Mouse (Mus musculus) midbrain, embryonic 16.5 days (tissue): ENCODE results near the gene Ccdc96. TPM values are rescaled to one million over a fixed set of nuclear protein-coding genes. Genes with fewer than 3 reads are reported as not detected.

Experiments used
- ATAC-seq: fragments of 200-750 bp; cut with Nextera tagmentation; 2 replicates; pipeline ENCODE4 v1.8.0; 2017; ENCODE audit warnings: moderate TSS enrichment
- H3K27ac ChIP-seq: fragments of 300-500 bp; sonication (generic); 2 replicates; pipeline ENCODE4 v1.5.1; 2014; ENCODE audit warnings: mild to moderate bottlenecking, low read length, mixed read lengths
- H3K27me3 ChIP-seq: fragments of 300-500 bp; sonication (generic); 2 replicates; pipeline ENCODE4 v1.6.1; 2014; ENCODE audit warnings: low read depth, low read length, mixed read lengths; ENCODE audit not compliant: control insufficient read depth, insufficient read depth
- H3K36me3 ChIP-seq: fragments of 300-500 bp; sonication (generic); 2 replicates; pipeline ENCODE4 v1.6.1; 2014; ENCODE audit warnings: mild to moderate bottlenecking, low read length, moderate library complexity, mixed read lengths; ENCODE audit not compliant: control insufficient read depth, insufficient read depth
- H3K4me1 ChIP-seq: fragments of 300-500 bp; sonication (generic); 2 replicates; pipeline ENCODE4 v1.6.1; 2014; ENCODE audit warnings: mild to moderate bottlenecking, low read length, mixed read lengths; ENCODE audit not compliant: control insufficient read depth, insufficient read depth
- H3K4me2 ChIP-seq: fragments of 300-500 bp; sonication (generic); 2 replicates; pipeline ENCODE4 v1.6.1; 2014; ENCODE audit warnings: mild to moderate bottlenecking, low read length, mixed read lengths
- H3K4me3 ChIP-seq: fragments of 300-500 bp; sonication (generic); 2 replicates; pipeline ENCODE4 v1.5.1; 2014; ENCODE audit warnings: low read depth, mild to moderate bottlenecking, low read length, moderate library complexity, mixed read lengths
- H3K9ac ChIP-seq: fragments of 300-500 bp; sonication (generic); 2 replicates; pipeline ENCODE4 v1.6.1; 2014; ENCODE audit warnings: low read depth, low read length, mixed read lengths
- H3K9me3 ChIP-seq: fragments of 300-500 bp; sonication (generic); replicated peaks from 2 replicates; pipeline ENCODE4 v1.6.1; 2014; ENCODE audit warnings: mild to moderate bottlenecking, low read length, mixed read lengths; ENCODE audit not compliant: control insufficient read depth, poor library complexity, severe bottlenecking
- WGBS: fragments of 180-500 bp; shearing (Covaris S2); extraction: QIAGEN DNeasy Blood & Tissue Kit; methylation state at CpG from one replicate; pipeline ENCODE4 v1.1.7; 2014; 5-methylcytosine and 5-hydroxymethylcytosine counted together
- polyA plus RNA-seq: library from polyadenylated mRNA; unstranded; fragments of >200 nt; fragmentation: Nextera tagmentation; extraction: Ambion mirVana; gene quantifications from 2 replicates; pipeline ENCODE4 v1.2.1, GENCODE M21; 2015

Ccdc96 gene
- polyA plus RNA-seq, 1 experiment from 2014 or later: 3.8 TPM

DNA sequence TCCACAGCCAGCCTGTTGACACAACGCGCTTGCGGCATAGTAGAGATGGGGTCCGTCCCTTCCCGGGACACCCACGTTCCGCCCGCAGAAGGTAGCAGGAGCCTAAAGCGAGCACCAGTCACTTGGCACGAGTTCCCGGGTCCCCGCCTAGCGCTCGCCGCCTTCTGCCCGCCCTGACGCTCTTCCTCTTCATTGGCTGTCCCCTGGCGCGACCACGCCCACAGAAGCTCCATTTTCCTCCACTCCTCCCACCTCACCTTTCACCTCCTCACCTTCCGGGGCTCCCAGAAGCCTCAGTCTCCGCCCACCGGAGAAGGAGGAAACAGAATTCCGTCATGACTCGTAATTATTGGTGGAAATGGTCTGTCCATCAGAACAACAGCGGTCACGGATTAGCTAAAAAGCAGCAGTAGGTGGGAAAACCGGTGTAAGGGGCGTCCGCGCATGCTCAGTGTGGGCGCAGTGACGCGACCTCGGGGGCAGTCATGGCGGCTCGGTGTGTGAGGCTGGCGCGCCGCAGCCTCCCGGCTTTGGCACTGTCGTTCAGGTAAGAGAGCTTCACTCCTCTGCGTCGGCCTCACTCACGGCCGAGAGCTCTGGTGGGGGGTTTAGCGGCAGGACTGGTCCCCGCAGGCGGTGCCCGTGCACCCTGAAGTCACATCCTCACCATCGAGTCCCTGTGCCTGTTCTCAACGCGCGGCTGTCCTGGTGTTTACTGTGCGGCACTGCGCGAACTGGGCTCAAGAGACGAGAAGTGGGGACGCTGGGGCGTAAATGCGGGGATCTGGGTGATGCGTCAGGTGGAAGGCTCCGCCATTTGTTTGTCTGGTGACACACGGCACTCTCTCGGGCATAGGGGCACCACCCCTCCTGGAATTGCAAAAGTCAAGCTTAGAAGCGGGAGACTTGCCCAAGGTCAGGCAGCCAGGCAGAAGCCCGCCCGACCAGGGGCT lies 19.4 kb upstream of the Ccdc96 start, which contains the start of gene Grpel1:
TSS of gene Grpel1 (plus strand) at position 290 of the 953 bp plus-strand sequence.
- ATAC-seq: peak; percentile 94
- Histone ChIP-seq H3K4me2 (peak within 1 kb of the TSS; percentile 91), H3K27ac (peak within 1 kb of the TSS; percentile 79), H3K27me3 (peaks cover 3% of the 10 kb centered on the region; the same call in 1 of the 2 replicates), H3K9me3 (no peaks in the 10 kb centered on the region), H3K4me1 (peaks cover 17% of the 10 kb centered on the region), H3K36me3 (peaks cover 3% of the 10 kb centered on the region; the same call in 1 of the 2 replicates), H3K4me3 (peak within 1 kb of the TSS; percentile 77), H3K9ac (peak within 1 kb of the TSS; percentile 89)
- WGBS: under 1% methylated on average over 68 of the region's 68 CpGs

GRCm38 (mm10) chr5:36465889-36466288 lies 18.5 kb upstream of the Ccdc96 start:
- Histone ChIP-seq H3K4me3 (peak overlapping the region; percentile 77), H3K9ac (peak overlapping the region; percentile 89), H3K4me2 (peak overlapping the region; percentile 91), H3K27ac (no peak overlapping the region), H3K9me3 (no peaks in the 10 kb centered on the region), H3K27me3 (peaks cover 3% of the 10 kb centered on the region; the same call in 1 of the 2 replicates), H3K36me3 (peaks cover 11% of the 10 kb centered on the region), H3K4me1 (peaks cover 17% of the 10 kb centered on the region)
- ATAC-seq: no peak
- WGBS: 38% methylated on average over 8 of the region's 8 CpGs

GRCm38 (mm10) chr5:36471206-36471605 lies 13.2 kb upstream of the Ccdc96 start:
- Histone ChIP-seq H3K9ac (no peak overlapping the region), H3K36me3 (peaks cover 31% of the 10 kb centered on the region), H3K9me3 (no peaks in the 10 kb centered on the region), H3K4me1 (peaks cover 4% of the 10 kb centered on the region), H3K27me3 (no peaks in the 10 kb centered on the region), H3K4me2 (no peak overlapping the region), H3K27ac (no peak overlapping the region), H3K4me3 (no peak overlapping the region)
- 93% methylated on average over 8 of the region's 8 CpGs for WGBS
- ATAC-seq: no peak

- no peak for ATAC-seq
- H3K9ac ChIP-seq: no peak overlapping the region
- peaks cover 31% of the 10 kb centered on the region for H3K36me3 ChIP-seq
- no peak overlapping the region for H3K4me3 ChIP-seq
- no peak overlapping the region for H3K4me2 ChIP-seq
- no peaks in the 10 kb centered on the region for H3K27me3 ChIP-seq
- no peak overlapping the region for H3K27ac ChIP-seq
- no peaks in the 10 kb centered on the region for H3K4me1 ChIP-seq
- 93% methylated on average over 4 of the region's 4 CpGs for WGBS
- H3K9me3 ChIP-seq: no peaks in the 10 kb centered on the region
Measured at GRCm38 (mm10) chr5:36472876-36473655, 11.3 kb upstream of the Ccdc96 start.

GRCm38 (mm10) chr5:36474283-36474682 lies 10.1 kb upstream of the Ccdc96 start:
- H3K36me3 ChIP-seq: peaks cover 31% of the 10 kb centered on the region
- H3K4me2 ChIP-seq: no peak overlapping the region
- no peak overlapping the region for H3K27ac ChIP-seq
- H3K27me3 ChIP-seq: no peaks in the 10 kb centered on the region
- no peak overlapping the region for H3K4me3 ChIP-seq
- 87% methylated on average over 5 of the region's 5 CpGs for WGBS
- H3K4me1 ChIP-seq: no peaks in the 10 kb centered on the region
- no peak overlapping the region for H3K9ac ChIP-seq
- ATAC-seq: no peak
- H3K9me3 ChIP-seq: no peaks in the 10 kb centered on the region

DNA sequence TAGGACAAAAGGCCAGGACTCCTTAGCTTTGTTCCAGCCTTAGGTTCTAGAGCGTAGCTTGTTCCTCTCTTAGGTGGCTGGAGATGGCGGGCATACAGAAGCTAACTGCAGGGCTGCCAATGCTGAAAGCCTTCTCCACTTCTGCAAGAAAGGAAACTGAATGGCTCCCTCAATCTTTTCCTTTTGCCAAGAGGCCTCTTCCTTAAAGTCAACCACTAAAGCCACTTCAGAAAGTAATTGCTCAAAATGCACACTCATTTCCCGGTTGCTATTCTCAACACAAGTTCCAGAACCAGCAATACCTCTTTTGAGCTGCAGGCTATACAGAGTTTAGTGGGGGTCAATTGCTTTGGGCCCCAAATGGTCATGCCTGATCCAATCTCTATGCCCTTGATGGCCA lies 6.9 kb upstream of the Ccdc96 start:
- no peak for ATAC-seq
- 97% methylated on average over 3 of the region's 3 CpGs for WGBS
- H3K27me3 ChIP-seq: no peaks in the 10 kb centered on the region
- H3K27ac ChIP-seq: no peak overlapping the region
- no peak overlapping the region for H3K4me2 ChIP-seq
- no peaks in the 10 kb centered on the region for H3K9me3 ChIP-seq
- no peak overlapping the region for H3K4me3 ChIP-seq
- peaks cover 15% of the 10 kb centered on the region for H3K4me1 ChIP-seq
- H3K36me3 ChIP-seq: peaks cover 7% of the 10 kb centered on the region
- no peak overlapping the region for H3K9ac ChIP-seq

DNA sequence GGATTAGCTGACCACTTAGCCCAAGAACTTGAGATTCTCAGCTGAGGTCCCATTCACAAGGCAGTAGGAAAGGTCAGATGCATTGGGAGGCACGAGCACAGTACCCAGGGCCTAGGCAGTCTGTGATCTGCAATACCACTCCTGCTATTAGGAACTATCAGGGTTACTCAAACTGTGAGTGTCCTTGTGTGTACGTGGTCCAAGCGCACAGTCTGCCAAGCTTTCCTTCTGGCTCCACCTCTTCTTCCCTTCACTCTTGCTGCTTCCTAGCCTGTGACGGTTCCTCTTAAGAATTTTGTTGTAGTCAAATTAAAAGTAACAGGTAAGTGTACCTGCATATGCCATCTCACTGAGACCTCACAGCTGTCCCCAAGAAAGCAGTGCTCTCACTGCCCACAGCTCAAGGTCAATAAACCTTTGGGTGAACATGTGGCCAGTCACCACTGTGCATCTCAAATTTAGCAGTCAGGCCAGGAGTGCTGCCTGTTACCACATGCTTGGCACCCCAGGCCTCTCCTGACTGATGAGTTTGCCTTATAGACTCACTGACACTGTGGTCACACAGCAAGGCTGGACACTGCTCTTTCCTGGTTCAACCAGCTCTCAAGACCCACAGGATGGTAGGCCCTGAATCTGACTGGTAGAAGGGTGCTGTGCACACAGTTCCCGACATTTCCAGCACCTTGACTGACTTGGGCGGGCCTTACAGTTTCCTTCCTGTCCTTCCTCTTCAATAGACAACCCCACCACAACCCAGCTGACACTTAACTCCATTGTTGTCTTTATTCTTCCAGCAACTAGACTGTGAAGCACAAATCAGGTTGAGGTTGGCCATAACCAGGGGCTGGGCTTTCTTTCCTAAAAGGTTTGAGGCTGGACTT lies 5.6 kb upstream of the Ccdc96 start:
- no peak for ATAC-seq
- WGBS: 89% methylated on average over 6 of the region's 6 CpGs
- H3K27ac ChIP-seq: no peak overlapping the region
- H3K36me3 ChIP-seq: peaks cover 3% of the 10 kb centered on the region
- H3K27me3 ChIP-seq: no peaks in the 10 kb centered on the region
- no peak overlapping the region for H3K4me2 ChIP-seq
- H3K9me3 ChIP-seq: no peaks in the 10 kb centered on the region
- H3K9ac ChIP-seq: no peak overlapping the region
- H3K4me1 ChIP-seq: peaks cover 22% of the 10 kb centered on the region
- no peak overlapping the region for H3K4me3 ChIP-seq

DNA sequence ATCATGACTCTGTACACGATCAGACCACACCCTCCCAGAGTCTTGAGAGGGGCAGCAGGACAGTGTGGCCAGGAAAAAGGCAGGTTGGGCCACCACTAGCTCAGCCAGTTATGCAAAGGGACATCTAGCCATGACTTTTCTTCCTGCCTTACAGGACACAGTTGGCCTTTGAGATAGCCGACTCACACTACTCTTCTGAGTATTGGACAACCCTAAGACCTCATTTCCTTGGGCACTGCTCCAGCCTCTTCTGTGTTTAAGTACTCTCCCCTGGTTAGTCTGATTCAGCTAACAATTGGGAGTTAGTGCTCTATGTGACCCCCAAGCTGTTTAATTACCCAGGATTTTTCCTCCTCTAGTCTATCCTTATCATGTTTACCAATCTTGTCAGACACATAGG lies 4.7 kb upstream of the Ccdc96 start:
- Histone ChIP-seq H3K9ac (no peak overlapping the region), H3K27ac (no peak overlapping the region), H3K4me3 (no peak overlapping the region), H3K4me2 (no peak overlapping the region), H3K27me3 (no peaks in the 10 kb centered on the region), H3K4me1 (peaks cover 22% of the 10 kb centered on the region), H3K36me3 (no peaks in the 10 kb centered on the region), H3K9me3 (no peaks in the 10 kb centered on the region)
- WGBS: 66% methylated on average over 2 of the region's 2 CpGs
- no peak for ATAC-seq
